Mouse (Mus musculus): ENCODE measurements at regions not wholly inside any gene's neighbourhood (a gene's known extent, or its start where the extent isn't known, plus 50 kb on each side); places are given as distances from the start of the nearest gene placed in this dataset.

GRCm38 (mm10) chr8:66771111-66771510 is 74.1 kb downstream of the Npy1r start:
- 85% methylated on average over 4 of the region's 4 CpGs for WGBS
- Histone ChIP-seq H3K4me3 (ENCODE audit: low read length) (no peak overlapping the region), H3K27me3 (ENCODE audit: insufficient read depth, low read length) (no peaks in the 10 kb centered on the region), H3K9ac (replicated peaks; ENCODE audit: low read length) (no peak overlapping the region), H3K4me1 (ENCODE audit: insufficient read depth, low read length) (no peaks in the 10 kb centered on the region), H3K4me2 (ENCODE audit: low read depth, low read length) (no peak overlapping the region), H3K9me3 (ENCODE audit: low read length) (no peaks in the 10 kb centered on the region), H3K27ac (no peak overlapping the region), H3K36me3 (ENCODE audit: insufficient read depth, low read length) (no peaks in the 10 kb centered on the region)
- no peak for TF ChIP-seq CTCF (IDR thresholded peaks at IDR 0.05; ENCODE audit: low read depth)
- ATAC-seq (no peak), DNase-seq (ENCODE audit: low spot score) (no peak)

DNA sequence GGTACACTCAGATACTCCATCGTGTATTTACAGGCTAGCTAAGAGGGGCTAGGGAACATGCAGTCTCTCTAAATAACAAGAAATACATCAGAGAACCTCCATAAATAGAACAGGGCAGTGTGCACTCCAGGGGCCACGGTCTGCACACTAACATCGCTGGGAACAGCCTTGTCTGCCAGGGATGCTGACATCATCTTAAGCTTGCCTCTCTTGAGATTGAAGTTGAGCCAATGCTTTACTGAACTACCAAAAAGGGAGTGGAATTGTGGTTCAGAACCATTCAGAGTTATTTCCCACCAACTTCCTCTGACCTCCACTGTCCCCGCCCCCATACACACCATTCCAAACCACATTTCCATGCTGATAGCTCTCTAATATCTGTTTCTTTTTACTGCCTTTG is 75.7 kb downstream of the Npy1r start:
- Histone ChIP-seq H3K4me1 (ENCODE audit: insufficient read depth, low read length) (no peaks in the 10 kb centered on the region), H3K9ac (replicated peaks; ENCODE audit: low read length) (no peak overlapping the region), H3K4me2 (ENCODE audit: low read depth, low read length) (no peak overlapping the region), H3K9me3 (ENCODE audit: low read length) (no peaks in the 10 kb centered on the region), H3K36me3 (ENCODE audit: insufficient read depth, low read length) (no peaks in the 10 kb centered on the region), H3K27me3 (ENCODE audit: insufficient read depth, low read length) (no peaks in the 10 kb centered on the region), H3K27ac (no peak overlapping the region), H3K4me3 (ENCODE audit: low read length) (no peak overlapping the region)
- ATAC-seq, result no peak
- DNase-seq (ENCODE audit: low spot score), result no peak
- 78% methylated on average over 4 of the region's 4 CpGs for WGBS
- TF ChIP-seq CTCF (IDR thresholded peaks at IDR 0.05; ENCODE audit: low read depth), result no peak

GRCm38 (mm10) chr8:66777115-66777877 is 80.3 kb downstream of the Npy1r start:
- Histone ChIP-seq H3K27me3 (ENCODE audit: insufficient read depth, low read length) (no peaks in the 10 kb centered on the region), H3K4me1 (ENCODE audit: insufficient read depth, low read length) (no peaks in the 10 kb centered on the region), H3K36me3 (ENCODE audit: insufficient read depth, low read length) (no peaks in the 10 kb centered on the region), H3K4me3 (ENCODE audit: low read length) (no peak overlapping the region), H3K4me2 (ENCODE audit: low read depth, low read length) (peak overlapping the region; percentile 34; the same call in 1 of the 2 replicates), H3K27ac (no peak overlapping the region), H3K9me3 (ENCODE audit: low read length) (no peaks in the 10 kb centered on the region), H3K9ac (replicated peaks; ENCODE audit: low read length) (no peak overlapping the region)
- DNase-seq (ENCODE audit: low spot score), result peak; percentile 41
- 47% methylated on average over 14 of the region's 14 CpGs for WGBS
- TF ChIP-seq CTCF (IDR thresholded peaks at IDR 0.05; ENCODE audit: low read depth), result no peak
- peak; percentile 66 for ATAC-seq

DNA sequence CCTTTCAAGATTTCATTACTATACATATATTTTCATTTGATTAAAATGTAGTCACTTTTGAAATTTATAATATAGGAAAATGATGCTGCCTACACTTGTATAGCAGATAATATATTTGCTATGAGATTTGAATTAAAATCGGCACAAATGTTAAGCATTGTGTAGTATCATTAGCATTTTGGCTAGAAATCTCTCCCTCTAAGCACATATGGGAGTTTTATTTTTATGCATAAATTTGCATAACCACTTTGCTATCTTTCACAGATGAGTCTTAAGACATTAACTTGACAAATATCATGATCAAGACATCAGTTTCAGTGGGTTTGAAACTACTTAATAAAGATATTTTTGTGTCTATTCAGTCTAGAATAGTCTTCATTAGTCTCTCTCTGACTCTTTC is 80.4 kb upstream of the Naf1 start:
- DNase-seq (ENCODE audit: low spot score) (no peak), ATAC-seq (no peak)
- no peak overlapping the region for H3K9ac ChIP-seq (replicated peaks; ENCODE audit: low read length)
- H3K4me2 ChIP-seq (ENCODE audit: low read depth, low read length), result no peak overlapping the region
- no peak overlapping the region for H3K4me3 ChIP-seq (ENCODE audit: low read length)
- no peaks in the 10 kb centered on the region for H3K36me3 ChIP-seq (ENCODE audit: insufficient read depth, low read length)
- WGBS, result 81% methylated on average over 1 of the region's 1 CpGs
- no peaks in the 10 kb centered on the region for H3K4me1 ChIP-seq (ENCODE audit: insufficient read depth, low read length)
- TF ChIP-seq CTCF (IDR thresholded peaks at IDR 0.05; ENCODE audit: low read depth), result no peak
- no peak overlapping the region for H3K27ac ChIP-seq
- H3K27me3 ChIP-seq (ENCODE audit: insufficient read depth, low read length), result no peaks in the 10 kb centered on the region
- no peaks in the 10 kb centered on the region for H3K9me3 ChIP-seq (ENCODE audit: low read length)

DNA sequence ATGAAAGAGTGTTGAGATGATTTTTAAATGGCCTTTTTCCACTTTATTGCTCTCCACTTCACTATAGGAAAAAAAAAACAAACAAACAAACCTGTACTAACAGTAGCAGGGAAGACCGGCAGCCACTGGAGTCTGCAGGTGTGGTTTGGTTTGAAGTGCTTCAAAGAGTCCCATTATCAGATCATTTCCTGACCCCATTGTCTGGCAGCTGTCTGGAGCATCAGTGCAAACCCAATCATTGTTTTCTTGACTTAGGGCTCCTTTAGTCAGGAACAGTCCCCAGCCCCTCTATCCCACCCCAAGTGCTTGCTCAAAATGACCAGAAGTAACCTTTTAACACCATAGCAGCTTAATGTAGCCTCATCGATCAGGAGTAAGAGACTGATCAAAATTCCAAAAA is 77.4 kb upstream of the Naf1 start:
- 80% methylated on average over 2 of the region's 2 CpGs for WGBS
- no peak for ATAC-seq
- TF ChIP-seq CTCF (IDR thresholded peaks at IDR 0.05; ENCODE audit: low read depth), result no peak

GRCm38 (mm10) chr8:66785996-66786395 is 74.0 kb upstream of the Naf1 start:
- Histone ChIP-seq H3K9ac (replicated peaks; ENCODE audit: low read length) (no peak overlapping the region), H3K4me3 (ENCODE audit: low read length) (no peak overlapping the region), H3K4me2 (ENCODE audit: low read depth, low read length) (no peak overlapping the region), H3K4me1 (ENCODE audit: insufficient read depth, low read length) (no peaks in the 10 kb centered on the region), H3K27me3 (ENCODE audit: insufficient read depth, low read length) (no peaks in the 10 kb centered on the region), H3K27ac (no peak overlapping the region), H3K36me3 (ENCODE audit: insufficient read depth, low read length) (no peaks in the 10 kb centered on the region), H3K9me3 (ENCODE audit: low read length) (no peaks in the 10 kb centered on the region)
- whole genome bisulfite sequencing, result 55% methylated on average over 3 of the region's 3 CpGs
- TF ChIP-seq CTCF (IDR thresholded peaks at IDR 0.05; ENCODE audit: low read depth), result no peak
- DNase-seq (ENCODE audit: low spot score), result no peak
- ATAC-seq, result no peak

More for the DNA sequence above, 77.4 kb upstream of the Naf1 start:
- no peaks in the 10 kb centered on the region for H3K9me3 ChIP-seq (ENCODE audit: low read length)
- H3K9ac ChIP-seq (replicated peaks; ENCODE audit: low read length), result no peak overlapping the region
- no peak overlapping the region for H3K4me2 ChIP-seq (ENCODE audit: low read depth, low read length)
- no peaks in the 10 kb centered on the region for H3K27me3 ChIP-seq (ENCODE audit: insufficient read depth, low read length)
- no peak overlapping the region for H3K4me3 ChIP-seq (ENCODE audit: low read length)
- no peak overlapping the region for H3K27ac ChIP-seq
- H3K36me3 ChIP-seq (ENCODE audit: insufficient read depth, low read length), result no peaks in the 10 kb centered on the region
- H3K4me1 ChIP-seq (ENCODE audit: insufficient read depth, low read length), result no peaks in the 10 kb centered on the region
- DNase-seq (ENCODE audit: low spot score), result no peak

All from hindbrain, postnatal 0 days (tissue).